Mouse (Mus musculus) gastrocnemius, postnatal 10 days (tissue): Measurements from ENCODE around the gene Aldh1a1. TPM values are rescaled to one million over a fixed set of nuclear protein-coding genes. Genes with fewer than 3 reads are reported as not detected.
"Not testable (repeated sequence)": the region's sequence is repeated elsewhere in the genome, so short reads cannot be mapped to it uniquely, and the experiment has no call there.

Experiments
- DNase-seq: peaks from one replicate; pipeline ENCODE4 v3.0.0; 2021; ENCODE audit warnings: mixed read lengths
- long read RNA-seq, 2 experiments: library from polyadenylated mRNA; stranded (forward); transcript quantifications; one replicate each; pipeline ENCODE4 v2.0.0; 2021
- total RNA-seq, 2 experiments: library from RNA; stranded (reverse); gene quantifications; 2 replicates each; pipeline ENCODE4 v1.2.3; 2021

The Aldh1a1 gene
- 10 to 100 TPM; 15.6 to 17.9 TPM for total RNA-seq
- long read RNA-seq, experiment 1, transcript Aldh1a1-206 (16 exons, 2,358 nt): major isoform, 12 of 27 reads
- long read RNA-seq, experiment 1, partial matches to known transcripts: 0 of 27 reads
- long read RNA-seq, experiment 1, other reads (novel, unspliced or antisense): 13 of 27 reads
- long read RNA-seq, experiment 2, transcript Aldh1a1-206 (16 exons, 2,358 nt): major isoform, 16 of 27 reads
- long read RNA-seq, experiment 2, partial matches to known transcripts: 1 of 27 reads
- long read RNA-seq, experiment 2, other reads (novel, unspliced or antisense): 10 of 27 reads

DNA sequence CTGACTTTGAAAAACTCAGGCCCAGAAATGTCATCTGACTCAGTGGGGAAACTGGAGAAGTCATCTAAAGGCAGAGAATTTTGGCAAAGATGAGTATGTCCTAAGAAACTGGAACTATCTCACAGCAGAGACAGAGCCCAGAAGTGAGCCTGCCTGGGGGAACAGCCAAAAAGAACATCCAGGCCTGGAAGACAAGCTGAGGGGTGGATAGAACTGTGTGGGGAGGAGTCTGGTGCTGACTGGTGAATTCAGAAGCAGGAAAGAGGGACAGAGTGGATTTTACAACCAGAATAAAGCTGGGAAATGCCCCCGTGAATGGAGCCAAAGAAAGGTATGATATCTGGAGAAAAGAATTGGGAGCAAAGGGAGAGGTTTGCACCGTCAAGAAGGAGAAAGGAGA, at the start of gene Aldh1a1:
Aldh1a1 (plus strand) TSS at position 225 of the 400 bp plus-strand sequence.
- DNase-seq: peak; percentile 26

GRCm38 (mm10) chr19:20447807-20448206, 44.7 kb upstream of the Aldh1a1 start:
- DNase-seq: no peak

DNA sequence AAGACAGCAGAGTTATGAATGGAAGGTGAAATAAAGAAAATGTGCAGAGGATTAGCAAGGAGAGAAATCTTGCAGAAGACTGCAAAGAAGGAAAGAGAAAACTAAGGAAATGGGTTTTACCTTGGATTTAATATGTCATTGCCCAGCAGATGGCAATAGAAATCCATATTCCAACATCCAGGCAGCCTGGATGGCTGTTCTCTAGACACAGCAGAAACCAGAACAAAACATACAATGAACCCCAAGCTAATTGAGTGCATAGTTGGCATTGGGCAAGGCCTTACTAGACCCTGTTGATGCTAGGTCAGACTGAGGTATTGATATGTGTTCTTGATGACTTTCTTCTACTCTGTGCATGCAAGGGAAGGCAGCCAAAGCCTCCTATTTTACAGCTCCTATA, 43.0 kb upstream of the Aldh1a1 start:
- peak; percentile 7 for DNase-seq

GRCm38 (mm10) chr19:20451045-20451444, 41.5 kb upstream of the Aldh1a1 start:
- no peak for DNase-seq

GRCm38 (mm10) chr19:20484497-20484896, 8.0 kb upstream of the Aldh1a1 start:
- peak; percentile 29 for DNase-seq

- peak; percentile 7 for DNase-seq
These were observed 565 bp upstream of the Aldh1a1 start for GRCm38 (mm10) chr19:20491950-20492349.

DNA sequence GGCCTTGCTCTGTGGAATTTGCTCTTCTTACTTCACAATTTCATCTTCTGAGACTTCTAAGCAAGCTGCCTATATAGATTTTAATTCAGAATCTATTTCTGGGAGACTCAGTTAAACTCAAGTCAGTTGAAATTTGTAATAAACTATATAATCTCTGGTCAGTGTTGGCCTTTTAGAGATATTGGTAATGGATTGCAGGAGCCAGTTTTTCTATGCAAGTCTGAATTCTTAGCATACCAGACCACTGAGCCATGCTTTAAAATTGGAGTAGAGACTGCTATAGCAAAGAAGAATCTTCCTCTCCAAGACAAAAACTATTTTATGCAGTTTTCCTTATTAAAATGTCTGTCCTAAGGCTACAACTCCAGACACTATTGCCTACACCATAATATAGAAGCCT, 4.0 kb downstream of the Aldh1a1 start:
- no peak for DNase-seq

GRCm38 (mm10) chr19:20505359-20505758, 12.8 kb downstream of the Aldh1a1 start:
- no peak for DNase-seq

DNA sequence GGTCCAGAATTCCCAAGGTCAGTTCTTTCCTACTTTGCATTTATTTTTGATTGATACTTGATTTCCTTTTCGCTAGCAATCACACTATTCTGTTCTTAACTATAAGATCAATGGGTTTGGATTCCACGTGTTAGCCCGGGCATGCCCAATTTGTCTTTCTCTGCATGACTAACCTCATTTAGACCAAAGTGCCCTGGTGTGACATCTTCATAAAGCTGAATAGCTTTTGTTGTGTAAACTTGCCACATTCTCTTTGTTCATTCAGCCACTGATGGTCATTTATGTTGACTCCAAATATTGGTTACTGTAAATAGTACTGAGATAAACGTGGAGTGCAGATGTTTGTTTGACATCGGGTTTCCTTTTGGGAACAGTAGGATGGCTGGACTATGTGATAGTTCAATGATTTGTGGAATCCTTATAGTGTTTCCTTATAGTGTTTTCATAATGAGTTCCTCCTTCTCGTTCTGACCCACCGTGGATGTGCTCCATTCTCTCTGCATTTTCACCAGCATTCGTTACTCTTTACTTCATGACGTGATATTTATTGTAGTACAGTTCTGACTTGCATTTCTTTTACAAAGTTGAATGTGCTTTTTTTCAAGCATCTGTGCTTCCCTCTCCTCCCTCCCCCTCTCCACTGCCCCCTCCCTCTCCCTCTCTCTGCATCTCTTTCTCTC, 14.6 kb downstream of the Aldh1a1 start:
- no peak for DNase-seq

- DNase-seq: no peak
These were observed 16.1 kb downstream of the Aldh1a1 start for GRCm38 (mm10) chr19:20508609-20509008.

GRCm38 (mm10) chr19:20511971-20512370, 19.5 kb downstream of the Aldh1a1 start:
- DNase-seq: no peak

GRCm38 (mm10) chr19:20513181-20513580, 20.7 kb downstream of the Aldh1a1 start:
- DNase-seq: no peak

DNA sequence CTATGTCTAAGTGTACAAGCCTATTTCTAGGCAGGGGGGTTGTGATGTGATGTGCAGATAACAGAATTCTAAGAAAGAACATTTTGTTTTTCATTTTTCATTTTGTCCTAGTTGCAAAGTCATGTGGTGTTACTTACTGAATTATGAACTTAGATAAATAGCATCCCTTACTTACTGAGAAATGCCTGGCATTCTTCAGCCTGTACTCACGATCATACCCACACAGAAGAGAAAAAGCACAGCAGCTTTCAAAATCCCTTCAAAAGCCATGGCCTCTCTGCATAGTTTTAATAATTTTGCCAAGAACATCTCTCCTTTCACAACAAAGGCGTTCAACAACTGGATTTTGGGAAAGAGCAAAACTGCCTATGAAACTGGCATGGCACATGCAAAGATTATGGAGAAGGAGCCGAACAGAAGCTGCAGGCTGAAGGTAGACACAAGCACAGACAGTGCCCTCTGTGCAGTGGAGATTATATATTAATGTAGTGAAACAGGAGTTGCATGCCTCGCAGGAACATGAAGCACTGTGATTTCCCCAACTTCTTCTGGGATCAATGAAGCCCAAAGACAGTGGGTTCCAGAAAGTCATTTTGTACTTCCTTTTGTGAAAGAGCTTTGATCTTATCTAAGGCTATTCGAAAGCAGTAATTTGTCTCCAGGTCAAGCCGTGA, 21.3 kb downstream of the Aldh1a1 start:
- DNase-seq: no peak

- DNase-seq: no peak
These were observed 24.0 kb downstream of the Aldh1a1 start for GRCm38 (mm10) chr19:20516481-20516880.

DNA sequence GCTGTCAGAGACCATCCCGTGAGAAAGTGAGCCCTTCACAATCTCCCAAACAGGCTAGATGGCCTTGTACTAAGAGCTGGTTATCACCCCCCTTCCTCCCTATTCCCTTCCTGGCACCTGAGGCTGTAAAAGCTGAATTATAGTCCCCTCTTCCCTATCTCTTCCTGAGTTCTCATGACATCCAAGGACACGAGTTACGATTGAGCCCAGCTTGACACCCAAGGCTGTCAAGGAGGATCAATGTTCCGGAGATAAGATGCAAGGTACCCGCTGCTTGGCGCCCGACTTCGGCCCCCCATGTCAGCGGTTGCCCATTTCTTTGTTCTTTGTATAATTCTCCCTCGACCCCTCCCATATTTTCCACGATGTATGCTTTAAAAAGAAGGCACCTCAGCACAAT, 36.6 kb downstream of the Aldh1a1 start:
- not testable (repeated sequence) for DNase-seq

DNA sequence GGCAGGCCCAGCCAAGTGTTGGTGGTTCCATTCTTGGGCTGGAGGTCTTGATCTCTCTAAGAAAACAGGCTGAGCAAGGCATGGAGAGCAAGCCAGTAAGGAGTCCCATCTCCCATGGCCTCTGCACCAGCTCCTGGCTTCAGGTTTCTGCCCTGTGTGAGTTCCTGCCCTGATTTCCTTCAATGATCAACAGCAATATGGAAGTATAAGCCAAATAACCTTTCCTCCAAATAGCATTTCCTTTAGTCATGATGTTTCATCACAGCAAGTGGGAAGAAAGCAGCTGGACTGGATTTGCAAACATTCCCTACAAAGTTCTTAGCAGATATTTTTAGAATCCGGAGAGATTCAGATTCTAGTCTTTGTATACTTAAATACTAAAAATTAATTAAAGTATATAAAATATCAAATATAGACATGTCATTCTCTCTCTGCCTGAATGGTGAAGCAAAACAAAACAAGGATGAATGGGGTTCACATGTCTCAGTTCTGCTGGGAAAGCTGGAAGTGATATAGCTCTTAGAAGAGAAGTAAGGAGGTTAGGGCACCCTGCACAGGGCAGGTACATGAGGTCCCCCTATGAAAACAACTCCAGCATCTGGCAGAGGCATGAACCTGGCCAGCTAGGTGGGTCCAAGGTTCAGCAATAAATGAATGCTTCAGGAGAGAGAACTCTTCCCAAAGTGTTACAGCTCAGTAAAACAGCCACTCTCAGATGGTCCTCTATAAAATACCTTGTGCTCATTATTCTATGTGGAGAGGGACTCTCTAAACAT, 37.6 kb downstream of the Aldh1a1 start:
- no peak for DNase-seq

- DNase-seq: no peak
These were observed 44.0 kb downstream of the Aldh1a1 start for GRCm38 (mm10) chr19:20536538-20536937.

DNA sequence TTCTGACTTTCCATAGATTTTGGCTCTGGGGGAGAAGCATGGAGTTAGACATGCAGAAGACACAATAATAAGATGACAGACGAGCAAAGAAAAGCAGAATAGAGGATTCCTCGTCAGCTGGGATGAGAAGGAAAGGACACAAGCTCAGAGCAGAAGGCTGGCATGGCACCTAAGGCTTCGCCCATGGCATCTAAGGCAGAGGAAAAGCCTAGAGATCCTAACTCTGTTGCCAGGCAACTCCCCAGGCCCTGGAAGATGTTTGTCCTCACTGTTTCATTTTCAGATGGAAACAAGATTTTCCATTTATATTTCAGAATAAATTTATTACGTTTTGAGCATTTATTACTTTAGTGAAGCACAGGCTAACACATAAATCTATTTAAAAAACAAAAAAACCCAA, 48.5 kb downstream of the Aldh1a1 start:
- DNase-seq: no peak

DNA sequence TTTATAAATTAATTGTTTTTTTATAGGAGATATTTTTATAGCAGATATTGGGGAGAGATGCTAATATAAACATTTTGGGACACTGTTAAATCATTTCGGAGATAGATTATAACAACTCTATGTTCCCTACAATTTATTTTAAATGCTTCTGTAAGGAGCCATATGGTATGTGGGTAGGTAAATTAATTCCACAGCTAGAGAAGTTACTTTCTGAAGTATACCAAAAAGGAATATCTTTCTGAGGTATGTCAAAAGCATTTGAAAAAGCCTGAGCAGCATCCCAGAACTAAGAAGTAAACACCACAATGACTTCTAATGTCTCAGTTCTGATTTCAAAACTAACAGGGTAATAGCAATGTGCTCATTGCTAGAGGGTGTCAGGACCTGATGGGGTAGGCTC, 49.4 kb downstream of the Aldh1a1 start:
- DNase-seq: no peak

GRCm38 (mm10) chr19:20543816-20544215, 51.3 kb downstream of the Aldh1a1 start:
- DNase-seq: no peak

DNA sequence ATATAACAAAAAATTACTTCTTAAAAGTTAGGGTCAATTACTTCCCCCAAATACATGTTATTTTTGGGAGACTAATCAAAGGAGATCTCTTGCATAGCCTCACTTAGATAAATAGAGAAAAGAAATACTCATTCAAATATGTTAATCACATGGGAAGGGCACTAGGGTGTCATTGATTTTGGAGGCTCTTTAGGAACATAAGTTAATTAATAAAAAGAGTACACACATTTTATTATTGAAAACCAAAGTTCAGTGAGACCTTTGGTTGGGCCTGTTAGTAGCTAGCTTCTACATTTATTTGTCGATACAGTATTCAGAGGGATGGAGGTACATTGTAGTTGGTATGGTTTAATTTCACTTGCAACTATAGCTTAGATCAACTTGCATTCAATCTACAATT, 52.4 kb downstream of the Aldh1a1 start:
- DNase-seq: no peak

DNA sequence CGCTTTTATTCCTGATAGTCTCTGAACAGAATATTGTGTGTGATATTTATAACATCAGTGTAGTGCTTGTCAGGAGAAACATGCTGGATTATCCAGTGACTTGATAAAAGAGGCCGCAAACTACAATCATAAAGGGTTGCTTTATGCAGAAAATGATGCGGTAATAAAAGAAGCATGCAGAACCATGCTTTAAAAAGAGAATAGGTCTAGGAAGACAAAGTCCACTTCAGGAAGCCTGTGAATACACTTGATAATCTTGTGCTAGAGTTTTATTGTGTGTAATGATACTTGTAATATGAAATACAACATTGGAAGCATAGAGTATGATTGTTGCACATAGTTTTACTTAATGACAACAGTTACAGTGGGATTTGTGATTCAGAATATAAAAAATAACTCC, 54.5 kb downstream of the Aldh1a1 start:
- no peak for DNase-seq

DNA sequence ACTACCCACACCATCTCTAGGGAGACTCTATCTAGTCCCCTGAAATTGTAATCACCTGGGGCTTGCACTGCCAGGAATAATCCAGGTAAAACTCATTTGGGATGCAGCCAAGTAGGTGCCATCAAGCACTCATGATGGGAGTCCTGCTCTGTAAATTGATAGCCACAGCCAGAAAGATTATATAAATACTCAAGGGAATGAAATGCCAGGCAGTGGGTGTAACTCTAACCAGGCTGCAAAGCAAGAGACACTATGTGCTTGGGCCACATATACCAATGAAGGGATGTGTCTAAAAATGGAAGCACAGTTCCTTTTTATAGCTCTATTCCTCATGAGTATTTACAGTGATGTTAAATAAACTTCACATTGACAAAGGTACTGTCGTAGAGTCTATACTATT, 56.9 kb downstream of the Aldh1a1 start:
- DNase-seq: no peak
